Mouse (Mus musculus) adrenal gland, adult 18-20 months (tissue): ENCODE measurements at regions not wholly inside any gene's neighbourhood (a gene's known extent, or its start where the extent isn't known, plus 50 kb on each side); places are given as distances from the start of the nearest gene placed in this dataset.

Experiments
- DNase-seq, 2 experiments: peaks; one replicate each; pipeline ENCODE4 v3.0.0; 2021 to 2022; ENCODE audit warnings: low spot score in 2 of 2

- DNase-seq = no peak
Observed at GRCm38 (mm10) chr16:75663871-75664270, 71.2 kb downstream of the Rbm11 start.

- no peak for DNase-seq
Observed at GRCm38 (mm10) chr16:75667589-75667988, 74.9 kb downstream of the Rbm11 start.

- no peak for DNase-seq
Observed at GRCm38 (mm10) chr16:75672112-75672511, 79.5 kb downstream of the Rbm11 start.

GRCm38 (mm10) chr16:75675871-75676270 lies 83.2 kb downstream of the Rbm11 start:
- peak in 1 of 2 experiments; percentile 17 for DNase-seq

GRCm38 (mm10) chr16:75677180-75677579 lies 84.5 kb downstream of the Rbm11 start:
- no peak for DNase-seq
